Mouse (Mus musculus) limb, embryonic 14.5 days (tissue): ENCODE measurements around the gene Kptn. TPM values are rescaled to one million over a fixed set of nuclear protein-coding genes. Genes with fewer than 3 reads are reported as not detected.

ENCODE experiments used
- ATAC-seq: fragments of 200-750 bp; cut with Nextera tagmentation; 2 replicates; pipeline ENCODE4 v1.8.0; 2017; ENCODE audit warnings: low read depth, moderate number of reproducible peaks, moderate TSS enrichment; ENCODE audit not compliant: low FRiP score
- DNase-seq: peaks from one replicate; pipeline ENCODE4 v3.0.0-alpha.2; 2015; ENCODE audit warnings: low spot score
- H3K27ac ChIP-seq: fragments of 300-500 bp; sonication (generic); replicated peaks from 2 replicates; pipeline ENCODE4 v1.5.1; 2014; ENCODE audit warnings: low read depth, mild to moderate bottlenecking, low read length, moderate library complexity, mixed read lengths
- H3K27me3 ChIP-seq: fragments of 300-500 bp; sonication (generic); 2 replicates; pipeline ENCODE4 v1.6.1; 2014; ENCODE audit warnings: low read length, mixed read lengths; ENCODE audit not compliant: control insufficient read depth, insufficient read depth
- H3K36me3 ChIP-seq: fragments of 300-500 bp; sonication (generic); 2 replicates; pipeline ENCODE4 v1.6.1; 2014; ENCODE audit warnings: mild to moderate bottlenecking, low read length, moderate library complexity, mixed read lengths; ENCODE audit not compliant: control insufficient read depth, insufficient read depth
- H3K4me1 ChIP-seq: fragments of 300-500 bp; sonication (generic); 2 replicates; pipeline ENCODE4 v1.6.1; 2014; ENCODE audit warnings: antibody characterized with exemption, low read length, mixed read lengths; ENCODE audit not compliant: control insufficient read depth, insufficient read depth
- H3K4me2 ChIP-seq: fragments of 300-500 bp; sonication (generic); replicated peaks from 2 replicates; pipeline ENCODE4 v1.6.1; 2014; ENCODE audit warnings: low read depth, mild to moderate bottlenecking, low read length, moderate library complexity; ENCODE audit not compliant: severe bottlenecking
- H3K4me3 ChIP-seq: fragments of 300-500 bp; sonication (generic); replicated peaks from 2 replicates; pipeline ENCODE4 v1.5.1; 2014; ENCODE audit warnings: low read length
- H3K9ac ChIP-seq: fragments of 300-500 bp; sonication (generic); 2 replicates; pipeline ENCODE4 v1.6.1; 2014; ENCODE audit warnings: mild to moderate bottlenecking, low read depth, low read length, moderate library complexity; ENCODE audit not compliant: severe bottlenecking
- H3K9me3 ChIP-seq: fragments of 300-500 bp; sonication (generic); 2 replicates; pipeline ENCODE4 v1.6.1; 2016; ENCODE audit warnings: low read length; ENCODE audit not compliant: control insufficient read depth
- POLR2A ChIP-seq: fragments of 200-500 bp; IDR thresholded peaks from 2 replicates; pipeline ENCODE4 v1.8.0; 2012; ENCODE audit warnings: inconsistent platforms, mild to moderate bottlenecking, moderate library complexity, borderline replicate concordance; ENCODE audit not compliant: insufficient read depth, insufficient read length; ENCODE audit errors: extremely low read depth
- WGBS: fragments of 180-500 bp; shearing (Covaris S2); extraction: QIAGEN DNeasy Blood & Tissue Kit; methylation state at CpG from one replicate; pipeline ENCODE4 v1.1.7; 2014; 5-methylcytosine and 5-hydroxymethylcytosine counted together
- polyA plus RNA-seq, 2 experiments: library from polyadenylated mRNA; depleted of rRNA in 1 of 2; stranded (reverse) in 1 of 2; unstranded in 1 of 2; fragments of >200 nt; fragmentation: Nextera tagmentation in 1 of 2; extraction: Ambion mirVana in 1 of 2; gene quantifications; 2 replicates each; pipeline versions ENCODE4 v1.2.1 to v1.2.3; 2012 to 2014

Kptn gene
- polyA plus RNA-seq, 2 experiments = 28.6 to 38.0 TPM

DNA sequence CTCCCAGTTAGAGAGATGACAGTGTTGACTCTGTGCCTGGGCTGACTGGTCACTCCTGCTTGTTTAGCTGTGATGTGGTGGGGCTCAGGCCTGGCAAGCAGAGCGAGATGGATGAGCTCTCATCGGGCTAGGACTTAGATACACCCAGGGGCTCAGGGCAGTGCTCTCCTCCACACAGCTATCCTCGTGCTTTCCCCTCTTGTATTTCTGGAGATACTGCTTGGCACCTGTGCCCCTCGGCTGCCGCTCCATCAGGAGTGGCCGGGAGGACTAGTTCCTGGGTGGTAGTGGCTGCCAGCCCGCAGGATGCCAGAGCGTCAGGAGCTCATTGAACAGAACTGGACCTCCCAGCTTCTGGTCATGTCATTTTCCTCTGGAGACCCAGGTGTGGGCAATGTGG is 9.5 kb upstream of the Kptn start:
- DNase-seq (no peak), ATAC-seq (no peak)
- Histone ChIP-seq H3K27me3 (no peaks in the 10 kb centered on the region), H3K4me2 (no peak overlapping the region), H3K4me1 (no peaks in the 10 kb centered on the region), H3K9ac (no peak overlapping the region), H3K27ac (no peak overlapping the region), H3K4me3 (no peak overlapping the region), H3K36me3 (peaks cover 83% of the 10 kb centered on the region), H3K9me3 (no peaks in the 10 kb centered on the region)
- no peak for TF ChIP-seq POLR2A
- 96% methylated on average over 8 of the region's 8 CpGs for WGBS

DNA sequence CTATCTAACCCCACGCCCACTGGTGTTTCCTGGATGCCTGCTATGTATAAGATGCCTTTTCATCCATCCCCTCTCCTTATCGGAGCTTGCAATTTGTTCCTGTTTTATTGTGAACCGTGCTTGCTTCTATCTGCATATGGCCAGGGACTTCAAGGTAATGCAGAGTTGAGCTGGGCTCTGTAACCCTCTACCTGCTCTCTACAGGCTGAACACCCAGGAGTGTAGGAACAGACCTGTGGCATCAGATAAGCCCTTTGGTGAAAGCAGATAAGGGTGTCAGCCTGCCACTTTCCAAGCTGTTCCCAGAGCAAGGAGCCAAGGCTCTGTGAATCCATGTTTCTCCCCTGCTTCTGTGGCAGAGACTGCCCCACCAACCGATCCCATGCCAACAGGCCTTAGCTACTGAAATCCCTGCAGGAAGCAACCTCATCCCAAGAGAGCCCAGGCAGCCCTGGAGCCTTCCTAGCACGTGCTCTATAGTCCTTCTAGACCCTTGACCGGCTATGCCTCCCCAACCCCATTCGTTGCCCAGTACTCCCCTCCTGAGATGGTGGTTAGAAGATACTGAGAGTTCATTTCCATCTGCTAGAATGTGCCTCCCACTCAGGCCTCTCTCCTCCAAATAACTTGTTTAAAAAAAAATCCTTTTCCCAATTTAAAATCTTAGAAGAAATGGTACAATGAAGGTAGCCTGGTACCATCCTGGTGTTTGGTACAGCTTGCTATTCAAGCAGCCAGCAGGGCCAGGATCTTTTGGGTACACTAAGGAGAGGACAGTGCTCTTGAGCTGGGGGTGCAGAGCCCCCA is 8.2 kb upstream of the Kptn start:
- 91% methylated on average over 7 of the region's 7 CpGs for WGBS
- Histone ChIP-seq H3K27ac (no peak overlapping the region), H3K9me3 (no peaks in the 10 kb centered on the region), H3K9ac (no peak overlapping the region), H3K27me3 (no peaks in the 10 kb centered on the region), H3K4me2 (no peak overlapping the region), H3K4me3 (no peak overlapping the region), H3K4me1 (no peaks in the 10 kb centered on the region), H3K36me3 (peaks cover 95% of the 10 kb centered on the region)
- DNase-seq (no peak), ATAC-seq (no peak)
- TF ChIP-seq POLR2A = no peak

DNA sequence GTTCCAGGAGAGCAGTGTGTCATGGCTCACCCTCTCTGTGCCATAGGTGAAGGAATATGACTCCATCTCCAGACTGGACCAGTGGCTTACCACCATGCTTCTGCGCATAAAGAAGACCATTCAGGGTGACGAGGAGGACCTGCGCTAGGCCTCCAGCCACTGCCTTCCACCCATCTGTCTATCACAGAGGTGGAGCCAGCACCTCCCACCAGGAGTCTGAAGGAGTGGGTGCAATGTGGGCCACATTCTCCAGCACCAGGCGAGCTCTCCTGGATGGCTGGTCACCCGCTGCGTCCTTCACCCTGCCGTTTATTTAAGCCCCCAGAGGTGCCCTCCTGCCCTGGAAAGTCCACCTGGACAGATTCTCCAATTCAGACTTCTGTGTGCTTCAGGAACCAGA is 3.3 kb upstream of the Kptn start:
- H3K4me2 ChIP-seq = no peak overlapping the region
- no peak overlapping the region for H3K27ac ChIP-seq
- 90% methylated on average over 7 of the region's 7 CpGs for WGBS
- peaks cover 63% of the 10 kb centered on the region for H3K36me3 ChIP-seq
- H3K27me3 ChIP-seq = no peaks in the 10 kb centered on the region
- no peaks in the 10 kb centered on the region for H3K9me3 ChIP-seq
- ATAC-seq (no peak), DNase-seq (no peak)
- no peak for TF ChIP-seq POLR2A
- H3K4me3 ChIP-seq = no peak overlapping the region
- no peak overlapping the region for H3K9ac ChIP-seq
- H3K4me1 ChIP-seq = peaks cover 4% of the 10 kb centered on the region

- Histone ChIP-seq H3K4me3 (no peak overlapping the region), H3K27me3 (no peaks in the 10 kb centered on the region), H3K9ac (no peak overlapping the region), H3K27ac (no peak overlapping the region), H3K4me2 (no peak overlapping the region), H3K36me3 (peaks cover 57% of the 10 kb centered on the region), H3K9me3 (no peaks in the 10 kb centered on the region), H3K4me1 (peaks cover 4% of the 10 kb centered on the region)
- WGBS = 75% methylated on average over 3 of the region's 3 CpGs
- TF ChIP-seq POLR2A = no peak
- ATAC-seq (no peak), DNase-seq (no peak)
These were observed 2.6 kb upstream of the Kptn start for GRCm38 (mm10) chr7:16117100-16117499.

GRCm38 (mm10) chr7:16120262-16120600 is 536 bp downstream of the Kptn start:
- Histone ChIP-seq H3K4me2 (peak overlapping the region; percentile 63), H3K4me1 (peaks cover 4% of the 10 kb centered on the region), H3K4me3 (peak overlapping the region; percentile 57), H3K27me3 (no peaks in the 10 kb centered on the region), H3K36me3 (peaks cover 33% of the 10 kb centered on the region), H3K9me3 (no peaks in the 10 kb centered on the region), H3K9ac (peak overlapping the region; percentile 67; the same call in 1 of the 2 replicates), H3K27ac (no peak overlapping the region)
- DNase-seq = no peak
- no peak for TF ChIP-seq POLR2A
- WGBS = 50% methylated on average over 9 of the region's 9 CpGs
- no peak for ATAC-seq
